Mouse (Mus musculus) hindbrain, postnatal 0 days (tissue): ENCODE results near the gene Apobr. TPM values are rescaled to one million over a fixed set of nuclear protein-coding genes. Genes with fewer than 3 reads are reported as not detected.

Source experiments
- ATAC-seq: fragments of 200-750 bp; cut with Nextera tagmentation; 2 replicates; pipeline ENCODE4 v1.8.0; 2017; ENCODE audit warnings: mild to moderate bottlenecking, moderate TSS enrichment, moderate library complexity
- DNase-seq: peaks from one replicate; pipeline ENCODE4 v3.0.0-alpha.2; 2015; ENCODE audit warnings: low spot score
- H3K27ac ChIP-seq: fragments of 300-500 bp; sonication (generic); 2 replicates; pipeline ENCODE4 v1.5.1; 2014; ENCODE audit warnings: mild to moderate bottlenecking
- H3K27me3 ChIP-seq: fragments of 300-500 bp; sonication (generic); 2 replicates; pipeline ENCODE4 v1.6.1; 2014; ENCODE audit warnings: low read length, mixed read lengths; ENCODE audit not compliant: insufficient read depth
- H3K36me3 ChIP-seq: fragments of 300-500 bp; sonication (generic); 2 replicates; pipeline ENCODE4 v1.6.1; 2014; ENCODE audit warnings: low read length, mixed read lengths; ENCODE audit not compliant: insufficient read depth
- H3K4me1 ChIP-seq: fragments of 300-500 bp; sonication (generic); 2 replicates; pipeline ENCODE4 v1.6.1; 2014; ENCODE audit warnings: antibody characterized with exemption, low read length, mixed read lengths; ENCODE audit not compliant: insufficient read depth
- H3K4me2 ChIP-seq: fragments of 300-500 bp; sonication (generic); 2 replicates; pipeline ENCODE4 v1.6.1; 2014; ENCODE audit warnings: low read depth, mild to moderate bottlenecking, low read length, moderate library complexity, mixed read lengths
- H3K4me3 ChIP-seq: fragments of 300-500 bp; sonication (generic); 2 replicates; pipeline ENCODE4 v1.5.1; 2014; ENCODE audit warnings: low read length
- H3K9ac ChIP-seq: fragments of 300-500 bp; sonication (generic); replicated peaks from 2 replicates; pipeline ENCODE4 v1.6.1; 2014; ENCODE audit warnings: mild to moderate bottlenecking, low read length, moderate library complexity, mixed read lengths
- H3K9me3 ChIP-seq: fragments of 300-500 bp; sonication (generic); 2 replicates; pipeline ENCODE4 v1.6.1; 2016; ENCODE audit warnings: low read length, mixed read lengths
- CTCF ChIP-seq: IDR thresholded peaks from 2 replicates; pipeline ENCODE4 v1.5.1; 2016; ENCODE audit warnings: antibody characterized with exemption, control low read depth, low read depth
- WGBS: fragments of 180-500 bp; shearing (Covaris S2); extraction: QIAGEN DNeasy Blood & Tissue Kit; methylation state at CpG from one replicate; pipeline ENCODE4 v1.1.7; 2014; 5-methylcytosine and 5-hydroxymethylcytosine counted together
- polyA plus RNA-seq: library from polyadenylated mRNA; unstranded; fragments of >200 nt; fragmentation: Nextera tagmentation; extraction: Ambion mirVana; gene quantifications from 2 replicates; pipeline ENCODE4 v1.2.1, GENCODE M21; 2015
- total RNA-seq: library from RNA; depleted of rRNA; stranded (reverse); fragments of >200 nt; gene quantifications from 2 replicates; pipeline ENCODE4 v1.2.3, GENCODE M21; 2014

The Apobr gene
- total and polyA plus RNA-seq, 2 experiments from 2014 or later, result 0.50 to 6.3 TPM

- ATAC-seq (no peak), DNase-seq (no peak)
- Histone ChIP-seq H3K36me3 (no peaks in the 10 kb centered on the region), H3K27ac (no peak overlapping the region), H3K4me1 (no peaks in the 10 kb centered on the region), H3K9me3 (no peaks in the 10 kb centered on the region), H3K9ac (no peak overlapping the region), H3K4me2 (no peak overlapping the region), H3K4me3 (no peak overlapping the region), H3K27me3 (no peaks in the 10 kb centered on the region)
- 76% methylated on average over 16 of the region's 16 CpGs for WGBS
- TF ChIP-seq CTCF, result no peak
Measured at GRCm38 (mm10) chr7:126624774-126625173, 40.0 kb downstream of the Apobr start.

- H3K9ac ChIP-seq, result no peak overlapping the region
- H3K4me2 ChIP-seq, result no peak overlapping the region
- H3K36me3 ChIP-seq, result no peaks in the 10 kb centered on the region
- no peaks in the 10 kb centered on the region for H3K4me1 ChIP-seq
- no peak overlapping the region for H3K27ac ChIP-seq
- H3K4me3 ChIP-seq, result no peak overlapping the region
- DNase-seq (peak; percentile 42), ATAC-seq (peak; percentile 56; the same call in 1 of the 2 replicates)
- no peak for TF ChIP-seq CTCF
- H3K27me3 ChIP-seq, result no peaks in the 10 kb centered on the region
- no peaks in the 10 kb centered on the region for H3K9me3 ChIP-seq
- WGBS, result 47% methylated on average over 6 of the region's 6 CpGs
Measured at GRCm38 (mm10) chr7:126625369-126625768, 40.6 kb downstream of the Apobr start.

- no peak for TF ChIP-seq CTCF
- H3K4me3 ChIP-seq, result no peak overlapping the region
- no peaks in the 10 kb centered on the region for H3K36me3 ChIP-seq
- DNase-seq (no peak), ATAC-seq (no peak)
- H3K9ac ChIP-seq, result no peak overlapping the region
- H3K9me3 ChIP-seq, result no peaks in the 10 kb centered on the region
- H3K27me3 ChIP-seq, result no peaks in the 10 kb centered on the region
- no peak overlapping the region for H3K4me2 ChIP-seq
- 77% methylated on average over 3 of the region's 3 CpGs for WGBS
- no peak overlapping the region for H3K27ac ChIP-seq
- no peaks in the 10 kb centered on the region for H3K4me1 ChIP-seq
Measured at GRCm38 (mm10) chr7:126625807-126626600, 41.3 kb downstream of the Apobr start.

- Histone ChIP-seq H3K9ac (no peak overlapping the region), H3K4me2 (no peak overlapping the region), H3K9me3 (no peaks in the 10 kb centered on the region), H3K4me1 (no peaks in the 10 kb centered on the region), H3K27me3 (no peaks in the 10 kb centered on the region), H3K36me3 (no peaks in the 10 kb centered on the region), H3K27ac (no peak overlapping the region), H3K4me3 (no peak overlapping the region)
- no peak for TF ChIP-seq CTCF
- ATAC-seq, result no peak
- WGBS, result 75% methylated on average over 6 of the region's 6 CpGs
- DNase-seq, result no peak
Measured at GRCm38 (mm10) chr7:126628111-126628510, 43.4 kb downstream of the Apobr start.

- Histone ChIP-seq H3K27ac (no peak overlapping the region), H3K4me1 (no peaks in the 10 kb centered on the region), H3K4me2 (no peak overlapping the region), H3K9ac (no peak overlapping the region), H3K36me3 (no peaks in the 10 kb centered on the region), H3K9me3 (no peaks in the 10 kb centered on the region), H3K4me3 (no peak overlapping the region), H3K27me3 (no peaks in the 10 kb centered on the region)
- no peak for TF ChIP-seq CTCF
- no peak for ATAC-seq
- 39% methylated on average over 3 of the region's 3 CpGs for WGBS
- DNase-seq, result no peak
Measured at GRCm38 (mm10) chr7:126629915-126630314, 45.2 kb downstream of the Apobr start.

GRCm38 (mm10) chr7:126630824-126631518 lies 46.2 kb downstream of the Apobr start, which contains the start of gene Nupr1:
Nupr1 (minus strand) TSS chr7:126630861.
- H3K4me2 ChIP-seq, result no peak within 1 kb of the TSS
- no peak within 1 kb of the TSS for H3K27ac ChIP-seq
- 92% methylated on average over 4 of the region's 4 CpGs for WGBS
- no peak for DNase-seq
- H3K27me3 ChIP-seq, result no peaks in the 10 kb centered on the region
- H3K9ac ChIP-seq, result no peak within 1 kb of the TSS
- H3K4me3 ChIP-seq, result no peak within 1 kb of the TSS
- no peak for ATAC-seq
- H3K9me3 ChIP-seq, result no peaks in the 10 kb centered on the region
- H3K4me1 ChIP-seq, result no peaks in the 10 kb centered on the region
- no peak for TF ChIP-seq CTCF
- no peaks in the 10 kb centered on the region for H3K36me3 ChIP-seq

GRCm38 (mm10) chr7:126632478-126632877 lies 47.7 kb downstream of the Apobr start:
- DNase-seq (no peak), ATAC-seq (no peak)
- WGBS, result 93% methylated on average over 2 of the region's 2 CpGs
- H3K9me3 ChIP-seq, result no peaks in the 10 kb centered on the region
- H3K4me3 ChIP-seq, result no peak overlapping the region
- H3K4me1 ChIP-seq, result no peaks in the 10 kb centered on the region
- no peak overlapping the region for H3K9ac ChIP-seq
- H3K36me3 ChIP-seq, result no peaks in the 10 kb centered on the region
- H3K4me2 ChIP-seq, result no peak overlapping the region
- H3K27ac ChIP-seq, result no peak overlapping the region
- no peak for TF ChIP-seq CTCF
- H3K27me3 ChIP-seq, result no peaks in the 10 kb centered on the region
